ENCODE assay signal across 8 mouse cellular contexts in the genomic region with DNA sequence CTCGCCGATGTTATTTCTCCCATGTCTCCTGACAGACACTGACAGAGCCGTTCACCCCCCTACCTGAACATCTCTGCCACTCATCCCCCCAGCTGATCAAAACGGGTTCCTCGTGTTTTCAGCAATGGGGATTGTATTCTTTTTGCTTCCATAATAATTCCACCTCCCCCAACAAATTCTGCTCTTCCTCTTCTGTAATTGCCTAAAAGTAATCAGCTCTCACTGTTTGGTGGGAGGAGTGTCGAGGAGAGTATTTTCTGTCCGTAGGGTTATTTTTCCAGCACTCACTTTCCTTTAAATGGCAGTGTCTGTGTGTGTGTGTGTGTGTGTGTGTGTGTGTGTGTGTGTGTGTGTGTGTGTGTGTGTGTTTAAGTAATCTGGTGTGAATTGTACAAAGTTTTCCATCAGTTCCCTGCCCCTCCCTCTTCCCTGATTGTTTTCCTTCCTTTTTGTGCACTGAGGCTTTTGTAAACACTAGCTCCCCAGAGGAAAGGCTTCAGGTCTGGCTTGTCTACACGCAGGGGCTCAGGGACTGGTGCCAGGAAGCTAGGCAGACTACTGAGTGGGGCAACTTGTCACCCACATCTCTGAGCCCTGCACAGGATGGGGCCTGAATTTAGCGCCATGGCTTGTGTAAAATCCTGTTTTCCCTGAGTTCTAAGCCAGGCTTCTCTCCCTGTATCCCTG. TPM values are rescaled to one million over a fixed set of nuclear protein-coding genes. Genes with fewer than 3 reads are reported as not detected.
DNase-seq lines count a peak whose midpoint lies in the region; ATAC-seq lines count a peak whose summit lies in the region.

No protein-coding gene starts in this region.

- H3K4me1 ChIP-seq in forebrain, embryonic 10.5 days, result peaks cover 66% of the 10 kb centered on the region
- peaks cover 56% of the 10 kb centered on the region for H3K4me1 ChIP-seq in hindbrain, embryonic 12.5 days
- H3K4me1 ChIP-seq in limb, embryonic 15.5 days, result peaks cover 61% of the 10 kb centered on the region

- peak; percentile 74 to 85 for DNase-seq in adrenal gland, adult (ENCODE audit: inconsistent age in 2 of 2, low spot score in 1 of 2)
- DNase-seq in adrenal gland, postnatal 4 days (ENCODE audit: low spot score in 2 of 2), result no peak
- peak; percentile 24 for DNase-seq in R1 (ENCODE audit: low read depth, low spot score)
- DNase-seq in forebrain, embryonic 10.5 days (ENCODE audit: extremely low spot score, low spot score), result no peak
- peak; percentile 47 to 59 for DNase-seq in natural killer cell, adult 2 months (ENCODE audit: low spot score in 2 of 2)

- H3K4me3 ChIP-seq in forebrain, embryonic 10.5 days, result peak overlapping the region; percentile 75
- peak overlapping the region; percentile 71 for H3K4me3 ChIP-seq in hindbrain, embryonic 12.5 days
- H3K4me3 ChIP-seq in limb, embryonic 15.5 days, result peak overlapping the region; percentile 72

- WGBS in forebrain, embryonic 10.5 days, result 6% methylated on average over 9 of the region's 9 CpGs
- 5% methylated on average over 9 of the region's 9 CpGs for WGBS in hindbrain, embryonic 12.5 days
- WGBS in limb, embryonic 15.5 days, result 10% methylated on average over 9 of the region's 9 CpGs

- no peaks in the 10 kb centered on the region for H3K9me3 ChIP-seq in forebrain, embryonic 10.5 days
- no peaks in the 10 kb centered on the region for H3K9me3 ChIP-seq in hindbrain, embryonic 12.5 days (replicated peaks)
- H3K9me3 ChIP-seq in limb, embryonic 15.5 days, result no peaks in the 10 kb centered on the region

- peak overlapping the region; percentile 67 for H3K4me2 ChIP-seq in hindbrain, embryonic 12.5 days (replicated peaks)
- H3K4me2 ChIP-seq in limb, embryonic 15.5 days, result peak overlapping the region; percentile 72

- ATAC-seq in hindbrain, embryonic 12.5 days (ENCODE audit: low FRiP score), result peak; percentile 27; the same call in 1 of the 2 replicates
- no peak for ATAC-seq in limb, embryonic 15.5 days (ENCODE audit: insufficient number of reproducible peaks, low FRiP score, low TSS enrichment, low read depth)
- no peak for ATAC-seq in monocyte, adult 5-6 weeks (replicated peaks; ENCODE audit: insufficient number of reproducible peaks, low FRiP score, low TSS enrichment, poor library complexity, severe bottlenecking)

- peak overlapping the region; percentile 89 for H3K27ac ChIP-seq in forebrain, embryonic 10.5 days
- peak overlapping the region; percentile 79 for H3K27ac ChIP-seq in hindbrain, embryonic 12.5 days
- peak overlapping the region; percentile 70 for H3K27ac ChIP-seq in limb, embryonic 15.5 days

- peak overlapping the region; percentile 74 for H3K9ac ChIP-seq in hindbrain, embryonic 12.5 days
- H3K9ac ChIP-seq in limb, embryonic 15.5 days, result peak overlapping the region; percentile 76

- no peaks in the 10 kb centered on the region for H3K27me3 ChIP-seq in forebrain, embryonic 10.5 days (ENCODE audit: poor library complexity, severe bottlenecking)
- no peaks in the 10 kb centered on the region for H3K27me3 ChIP-seq in hindbrain, embryonic 12.5 days
- no peaks in the 10 kb centered on the region for H3K27me3 ChIP-seq in limb, embryonic 15.5 days

- H3K36me3 ChIP-seq in forebrain, embryonic 10.5 days (replicated peaks), result peaks cover 27% of the 10 kb centered on the region
- H3K36me3 ChIP-seq in hindbrain, embryonic 12.5 days, result peaks cover 11% of the 10 kb centered on the region
- H3K36me3 ChIP-seq in limb, embryonic 15.5 days, result peaks cover 8% of the 10 kb centered on the region

RNA-seq across cellular contexts. Expression of a gene that starts 0.7 kb away (rescaled TPM):
- total RNA-seq in adrenal gland, postnatal 4 days (2021), result 10 to 100 TPM; 25.6 to 27.8 TPM
- 64.6 and 68.6 TPM in 2 replicates for polyA plus RNA-seq in forebrain, embryonic 10.5 days (2016; fragmentation: Nextera tagmentation; extraction: Ambion mirVana)
- 90.4 and 105 TPM in 2 replicates for polyA plus RNA-seq in hindbrain, embryonic 12.5 days (2016; fragmentation: Nextera tagmentation; extraction: Ambion mirVana)
- polyA plus RNA-seq in limb, embryonic 15.5 days (2015; fragmentation: Nextera tagmentation; extraction: Ambion mirVana), result 30.9 and 35.1 TPM in 2 replicates
- total RNA-seq in monocyte, adult 5-6 weeks (2017), result 390 to 783 TPM (median 430 TPM) in 3 replicates

RNA-seq across cellular contexts. Expression of a gene that starts 31.4 kb away (rescaled TPM):
- total RNA-seq in adrenal gland, postnatal 4 days (2021), result not detected
- not detected in 2 replicates for polyA plus RNA-seq in forebrain, embryonic 10.5 days (2016; fragmentation: Nextera tagmentation; extraction: Ambion mirVana)
- polyA plus RNA-seq in hindbrain, embryonic 12.5 days (2016; fragmentation: Nextera tagmentation; extraction: Ambion mirVana), result 0.13 TPM in 1 of 2 replicates, not detected in the other
- 0.50 and 0.59 TPM in 2 replicates for polyA plus RNA-seq in limb, embryonic 15.5 days (2015; fragmentation: Nextera tagmentation; extraction: Ambion mirVana)
- total RNA-seq in monocyte, adult 5-6 weeks (2017), result 0.67 to 1.4 TPM (median 0.85 TPM) in 3 replicates

RNA-seq across cellular contexts. Expression of a gene that starts 42.6 kb away (rescaled TPM):
- 10 to 100 TPM; 18.5 to 28.1 TPM for total RNA-seq in adrenal gland, postnatal 4 days (2021)
- polyA plus RNA-seq in forebrain, embryonic 10.5 days (2016; fragmentation: Nextera tagmentation; extraction: Ambion mirVana), result 1.3 TPM in 2 replicates
- polyA plus RNA-seq in hindbrain, embryonic 12.5 days (2016; fragmentation: Nextera tagmentation; extraction: Ambion mirVana), result 12.7 and 19.8 TPM in 2 replicates
- 147 and 186 TPM in 2 replicates for polyA plus RNA-seq in limb, embryonic 15.5 days (2015; fragmentation: Nextera tagmentation; extraction: Ambion mirVana)
- not detected in 3 replicates for total RNA-seq in monocyte, adult 5-6 weeks (2017)

Comparison
In these comparisons a context has a peak if more than half of its experiments do, and no peak if none do; other contexts are left out.
1. DNase-seq: peak in adrenal gland, adult (2 of 2), R1 (single experiment) and natural killer cell, adult 2 months (2 of 2); none in adrenal gland, postnatal 4 days (0 of 2) and forebrain, embryonic 10.5 days (single experiment).
2. Peak in every context shown above with its lines, with median percentiles within 50 percentile points of each other: H3K27ac ChIP-seq and H3K4me3 ChIP-seq.